Mouse (Mus musculus): ENCODE measurements at regions not wholly inside any gene's neighbourhood (a gene's known extent, or its start where the extent isn't known, plus 50 kb on each side); places are given as distances from the start of the nearest gene placed in this dataset.

GRCm38 (mm10) chr12:52446501-52446900 lies 57.3 kb upstream of the Arhgap5 start:
- DNase-seq (ENCODE audit: low spot score), result no peak
- intact Hi-C loops (cut with DNase I), result no loop called here

- no peak for DNase-seq (ENCODE audit: low spot score)
- intact Hi-C loops (cut with DNase I), result no loop called here
Measured at GRCm38 (mm10) chr12:52447482-52447881, 56.3 kb upstream of the Arhgap5 start.

- intact Hi-C loops (cut with DNase I), result no loop called here
- DNase-seq (ENCODE audit: low spot score), result no peak
Measured at GRCm38 (mm10) chr12:52448218-52448617, 55.6 kb upstream of the Arhgap5 start.

- DNase-seq (ENCODE audit: low spot score), result no peak
- intact Hi-C loops (cut with DNase I), result no loop called here
Measured at GRCm38 (mm10) chr12:52453890-52454289, 49.9 kb upstream of the Arhgap5 start.
